Mouse (Mus musculus) MEL (cell line): ENCODE measurements around the gene Mmp11. TPM values are rescaled to one million over a fixed set of nuclear protein-coding genes. Genes with fewer than 3 reads are reported as not detected.

Experiments used
- DNase-seq: peaks from one replicate; pipeline ENCODE4 v3.0.0; 2011; ENCODE audit warnings: low read depth, low spot score
- H3K27ac ChIP-seq: 2 replicates; pipeline ENCODE4 v1.5.1; 2012; ENCODE audit warnings: low read depth, mild to moderate bottlenecking, control low read depth, low read length, moderate library complexity; ENCODE audit not compliant: control insufficient read depth
- H3K27me3 ChIP-seq, 2 experiments: fragments of 150-350 bp in 1 of 2; sonication (generic) in 1 of 2; 2 replicates each; pipeline ENCODE4 v1.6.1; 2012; ENCODE audit warnings: low read length in 2 of 2, mild to moderate bottlenecking in 2 of 2, improper control_type of control experiment in 1 of 2, moderate library complexity in 1 of 2; ENCODE audit not compliant: insufficient read depth in 2 of 2, control insufficient read depth in 1 of 2
- H3K36me3 ChIP-seq, 2 experiments: 2 replicates each; pipeline ENCODE4 v1.6.1; 2012 to 2014; ENCODE audit warnings: low read length in 2 of 2, improper control_type of control experiment in 1 of 2, inconsistent platforms in 1 of 2, mild to moderate bottlenecking in 1 of 2; ENCODE audit not compliant: insufficient read depth in 2 of 2, control insufficient read depth in 1 of 2
- H3K4me1 ChIP-seq, 2 experiments: fragments of 150-350 bp in 1 of 2; sonication (generic) in 1 of 2; 2 replicates each; pipeline ENCODE4 v1.6.1; 2012; ENCODE audit warnings: low read length in 2 of 2, improper control_type of control experiment in 1 of 2, mild to moderate bottlenecking in 1 of 2; ENCODE audit not compliant: insufficient read depth in 2 of 2, control insufficient read depth in 1 of 2
- H3K4me3 ChIP-seq, 2 experiments: fragments of 150-350 bp in 1 of 2; sonication (generic) in 1 of 2; 2 replicates each; pipeline ENCODE4 v1.5.1; 2012; ENCODE audit warnings: low read depth in 2 of 2, low read length in 2 of 2, mild to moderate bottlenecking in 2 of 2, moderate library complexity in 2 of 2, control low read depth in 1 of 2, improper control_type of control experiment in 1 of 2; ENCODE audit not compliant: control insufficient read depth in 1 of 2, insufficient read depth in 1 of 2
- H3K79me2 ChIP-seq: 2 replicates; pipeline ENCODE4 v1.6.1; 2012; ENCODE audit warnings: mild to moderate bottlenecking, low read length, moderate library complexity; ENCODE audit not compliant: control insufficient read depth, poor library complexity, insufficient read depth
- H3K9ac ChIP-seq: 2 replicates; pipeline ENCODE4 v1.6.1; 2012; ENCODE audit warnings: low read depth, mild to moderate bottlenecking, control low read depth, low read length, moderate library complexity; ENCODE audit not compliant: control insufficient read depth, poor library complexity, severe bottlenecking
- H3K9me3 ChIP-seq: fragments of 150-350 bp; sonication (generic); replicated peaks from 2 replicates; pipeline ENCODE4 v1.6.1; 2012; ENCODE audit warnings: mild to moderate bottlenecking, low read length, improper control_type of control experiment, moderate library complexity; ENCODE audit not compliant: insufficient read depth
- CHD1 ChIP-seq: IDR thresholded peaks from 2 replicates; pipeline ENCODE4 v1.6.1; 2012; ENCODE audit warnings: low read depth, mild to moderate bottlenecking, inconsistent platforms, low read length, improper control_type of control experiment
- CTCF ChIP-seq, 3 experiments: IDR thresholded peaks in 2 of 3; conservative IDR thresholded peaks in 1 of 3; 2 replicates each; pipeline ENCODE4 v1.5.1; 2011 to 2012; ENCODE audit warnings: low read length in 3 of 3, low read depth in 2 of 3, mild to moderate bottlenecking in 2 of 3, improper control_type of control experiment in 1 of 3, inconsistent platforms in 1 of 3, mixed read lengths in 1 of 3, moderate library complexity in 1 of 3; ENCODE audit not compliant: control insufficient read depth in 1 of 3, insufficient read depth in 1 of 3, poor library complexity in 1 of 3, severe bottlenecking in 1 of 3
- ELF1 ChIP-seq: IDR thresholded peaks from 2 replicates; pipeline ENCODE4 v1.6.1; 2014; ENCODE audit warnings: low read depth, mild to moderate bottlenecking, inconsistent platforms, low read length, improper control_type of control experiment, moderate library complexity
- ETS1 ChIP-seq: IDR thresholded peaks from 2 replicates; pipeline ENCODE4 v1.6.1; 2012; ENCODE audit warnings: low read depth, mild to moderate bottlenecking, inconsistent platforms, low read length, improper control_type of control experiment, moderate library complexity
- GABPA ChIP-seq: IDR thresholded peaks from 2 replicates; pipeline ENCODE4 v1.6.1; 2012; ENCODE audit warnings: low read depth, mild to moderate bottlenecking, inconsistent platforms, low read length, improper control_type of control experiment, moderate library complexity
- HCFC1 ChIP-seq: IDR thresholded peaks from 2 replicates; pipeline ENCODE4 v1.6.1; 2012; ENCODE audit warnings: low read depth, mild to moderate bottlenecking, inconsistent platforms, low read length, improper control_type of control experiment, moderate library complexity
- KAT2A ChIP-seq: conservative IDR thresholded peaks from 2 replicates; pipeline ENCODE4 v1.6.1; 2012; ENCODE audit warnings: low read depth, low read length, improper control_type of control experiment, inconsistent platforms
- MAFK ChIP-seq: IDR thresholded peaks from 2 replicates; pipeline ENCODE4 v1.6.1; 2011; ENCODE audit warnings: low read depth, mild to moderate bottlenecking, low read length, improper control_type of control experiment, borderline replicate concordance
- MEF2A ChIP-seq: IDR thresholded peaks from 2 replicates; pipeline ENCODE4 v1.6.1; 2014; ENCODE audit warnings: low read depth, mild to moderate bottlenecking, inconsistent platforms, low read length, improper control_type of control experiment; ENCODE audit not compliant: poor library complexity, insufficient replicate concordance, severe bottlenecking; ENCODE audit errors: extremely low read depth
- MXI1 ChIP-seq: IDR thresholded peaks from 2 replicates; pipeline ENCODE4 v1.6.1; 2011; ENCODE audit warnings: mild to moderate bottlenecking, low read depth, low read length, improper control_type of control experiment
- MYB ChIP-seq: IDR thresholded peaks from 2 replicates; pipeline ENCODE4 v1.6.1; 2011; ENCODE audit warnings: mild to moderate bottlenecking, low read depth, low read length, improper control_type of control experiment
- NELFE ChIP-seq: IDR thresholded peaks from 2 replicates; pipeline ENCODE4 v1.6.1; 2011; ENCODE audit warnings: low read depth, low read length, improper control_type of control experiment
- POLR2A ChIP-seq, 2 experiments: IDR thresholded peaks; 2 replicates each; pipeline ENCODE4 v1.6.1; 2011 to 2012; ENCODE audit warnings: low read length in 2 of 2, mild to moderate bottlenecking in 2 of 2, control low read depth in 1 of 2, improper control_type of control experiment in 1 of 2, low read depth in 1 of 2, moderate library complexity in 1 of 2; ENCODE audit not compliant: control insufficient read depth in 1 of 2, insufficient read depth in 1 of 2, poor library complexity in 1 of 2
- POLR2AphosphoS2 ChIP-seq: IDR thresholded peaks from 2 replicates; pipeline ENCODE4 v1.6.1; 2011; ENCODE audit warnings: low read length, improper control_type of control experiment
- POLR2AphosphoS5 ChIP-seq: IDR thresholded peaks from 2 replicates; pipeline ENCODE4 v1.6.1; 2012; ENCODE audit warnings: low read depth, borderline replicate concordance, mild to moderate bottlenecking, inconsistent platforms, low read length, moderate library complexity, mixed read lengths
- RAD21 ChIP-seq: IDR thresholded peaks from 2 replicates; pipeline ENCODE4 v1.6.1; 2011; ENCODE audit warnings: mild to moderate bottlenecking, low read depth, low read length, improper control_type of control experiment
- SIN3A ChIP-seq: IDR thresholded peaks from 2 replicates; pipeline ENCODE4 v1.6.1; 2012; ENCODE audit warnings: low read length, improper control_type of control experiment, inconsistent platforms
- TBP ChIP-seq: IDR thresholded peaks from 2 replicates; pipeline ENCODE4 v1.8.0; 2011; ENCODE audit warnings: low read depth, low read length, improper control_type of control experiment
- TCF12 ChIP-seq: IDR thresholded peaks from 2 replicates; pipeline ENCODE4 v1.6.1; 2014; ENCODE audit warnings: low read depth, mild to moderate bottlenecking, inconsistent platforms, low read length, improper control_type of control experiment, moderate library complexity
- USF1 ChIP-seq: IDR thresholded peaks from 2 replicates; pipeline ENCODE4 v1.6.1; 2014; ENCODE audit warnings: low read depth, mild to moderate bottlenecking, inconsistent platforms, low read length, improper control_type of control experiment, moderate library complexity
- ZKSCAN1 ChIP-seq: IDR thresholded peaks from 2 replicates; pipeline ENCODE4 v1.6.1; 2012; ENCODE audit warnings: low read depth, mild to moderate bottlenecking, inconsistent platforms, low read length, improper control_type of control experiment, moderate library complexity
- ZNF384 ChIP-seq: IDR thresholded peaks from 2 replicates; pipeline ENCODE4 v1.6.1; 2012; ENCODE audit warnings: low read depth, mild to moderate bottlenecking, inconsistent platforms, low read length, improper control_type of control experiment
- polyA plus RNA-seq, 2 experiments: library from polyadenylated mRNA; stranded (reverse) in 1 of 2; unstranded in 1 of 2; fragments of >175 nt in 1 of 2; fragments of >200 nt in 1 of 2; gene quantifications; 2 replicates each; pipeline versions ENCODE4 v1.2.1 to v1.2.4; 2012; ENCODE audit warnings: low replicate concordance in 2 of 2, low read depth in 1 of 2; ENCODE audit not compliant: insufficient read length in 2 of 2, insufficient read depth in 1 of 2, missing spikeins in 1 of 2
- total RNA-seq: library from RNA; depleted of rRNA; stranded (reverse); fragments of 300-350 nt; gene quantifications from 2 replicates; pipeline ENCODE4 v1.2.3, GENCODE M21; 2012

The Mmp11 gene
- total and polyA plus RNA-seq, 3 experiments = 1.3 to 5.9 TPM; not detected in 1

DNA sequence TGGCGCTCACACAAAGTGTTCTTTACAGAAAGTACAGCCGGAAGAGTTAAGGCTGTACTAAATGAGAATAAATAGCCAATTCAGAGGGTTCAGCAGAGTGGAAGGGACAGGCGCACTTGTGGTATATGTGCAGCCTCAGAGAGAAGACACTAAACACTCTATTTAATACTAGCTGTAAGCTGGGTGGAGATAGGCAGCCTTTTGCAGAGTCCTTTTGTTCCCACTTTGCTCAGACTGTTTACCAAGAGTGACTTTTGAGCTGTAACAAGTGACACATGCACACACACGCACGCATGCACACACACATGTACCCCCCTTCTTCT, 42.5 kb upstream of the Mmp11 start:
- Histone ChIP-seq H3K4me3 (no peak overlapping the region), H3K27me3 (peaks cover 2 to 8% of the 10 kb centered on the region in 2 experiments; a peak in 3 of 4 replicates), H3K9ac (no peak overlapping the region), H3K4me1 (no peaks in the 10 kb centered on the region), H3K36me3 (no peaks in the 10 kb centered on the region), H3K9me3 (no peaks in the 10 kb centered on the region), H3K79me2 (no peaks in the 10 kb centered on the region), H3K27ac (no peak overlapping the region)
- no peak for TF ChIP-seq POLR2A (IDR thresholded peaks at IDR 0.05; ENCODE audit: control insufficient read depth in 1 of 2, insufficient read depth in 1 of 2, low read depth in 1 of 2, low read length in 2 of 2, poor library complexity in 1 of 2)
- no peak for TF ChIP-seq HCFC1
- no peak for TF ChIP-seq MYB
- no peak for TF ChIP-seq MAFK
- no peak for TF ChIP-seq MEF2A
- TF ChIP-seq GABPA = no peak
- TF ChIP-seq POLR2AphosphoS2 = no peak
- no peak for TF ChIP-seq POLR2AphosphoS5
- TF ChIP-seq USF1 = no peak
- TF ChIP-seq ETS1 = no peak
- no peak for TF ChIP-seq NELFE
- TF ChIP-seq SIN3A = no peak
- no peak for TF ChIP-seq RAD21
- TF ChIP-seq TCF12 = no peak
- no peak for TF ChIP-seq TBP
- TF ChIP-seq CHD1 = no peak
- no peak for DNase-seq

DNA sequence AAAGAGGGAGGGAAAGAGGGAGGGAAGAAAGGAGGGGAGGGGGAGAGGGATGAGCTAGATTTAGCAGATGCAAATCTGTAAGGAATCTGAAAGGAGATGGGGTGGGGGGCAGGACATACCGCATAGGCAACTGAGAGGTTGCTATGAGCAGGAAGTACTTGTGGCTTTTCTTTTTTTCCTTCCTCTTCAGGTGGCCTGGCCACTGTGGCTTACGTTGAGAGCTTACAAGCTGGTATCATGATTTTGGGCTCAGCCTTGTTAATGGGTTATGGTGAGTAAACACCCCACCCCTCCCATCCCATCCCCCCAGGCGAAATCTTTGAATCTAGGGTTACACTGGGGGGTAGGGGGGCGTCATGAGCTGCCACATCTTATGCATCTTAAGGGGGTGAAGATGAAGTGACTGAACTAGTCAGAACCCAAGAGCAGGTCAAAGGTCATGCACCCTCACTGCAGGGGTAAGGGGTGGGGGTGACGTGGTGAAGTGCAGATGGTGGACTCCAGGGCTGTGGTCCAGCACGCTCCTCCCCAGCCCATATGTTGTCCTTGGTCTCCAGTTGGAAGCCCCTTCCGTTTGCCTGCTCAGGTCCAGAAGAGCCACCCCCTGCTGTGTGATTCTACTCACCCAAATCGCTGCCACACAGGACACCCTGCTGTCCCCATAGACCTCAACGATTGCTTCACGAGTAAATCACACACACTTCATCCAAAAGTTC, 42.0 kb upstream of the Mmp11 start:
- H3K27ac ChIP-seq = no peak overlapping the region
- H3K9ac ChIP-seq = no peak overlapping the region
- DNase-seq = no peak
- peaks cover 2 to 8% of the 10 kb centered on the region in 2 experiments; a peak in 3 of 4 replicates for H3K27me3 ChIP-seq
- no peaks in the 10 kb centered on the region for H3K4me1 ChIP-seq
- no peaks in the 10 kb centered on the region for H3K79me2 ChIP-seq
- no peaks in the 10 kb centered on the region for H3K9me3 ChIP-seq
- no peak overlapping the region for H3K4me3 ChIP-seq
- no peaks in the 10 kb centered on the region for H3K36me3 ChIP-seq
- TF ChIP-seq MXI1 (no peak), ZNF384 (no peak), KAT2A (no peak), RAD21 (no peak), MEF2A (no peak), ZKSCAN1 (no peak), CTCF (IDR thresholded peaks at IDR 0.05 in 2 of 3, conservative IDR thresholded peaks at IDR 0.05 in 1 of 3; ENCODE audit: control insufficient read depth in 1 of 3, insufficient read depth in 1 of 3, low read depth in 2 of 3, low read length in 3 of 3, poor library complexity in 1 of 3, severe bottlenecking in 1 of 3) (no peak), CHD1 (no peak), ELF1 (no peak)
